Mouse (Mus musculus) neural tube, embryonic 14.5 days (tissue): ENCODE results near the gene Mab21l3. TPM values are rescaled to one million over a fixed set of nuclear protein-coding genes. Genes with fewer than 3 reads are reported as not detected.

Experiments
- ATAC-seq: fragments of 200-750 bp; cut with Nextera tagmentation; 2 replicates; pipeline ENCODE4 v1.8.0; 2017; ENCODE audit warnings: low read depth, mild to moderate bottlenecking, moderate TSS enrichment, moderate library complexity
- H3K27ac ChIP-seq: fragments of 300-500 bp; sonication (generic); 2 replicates; pipeline ENCODE4 v1.5.1; 2014; ENCODE audit warnings: low read depth, mild to moderate bottlenecking, control low read depth, low read length, moderate library complexity, mixed read lengths
- H3K27me3 ChIP-seq: fragments of 300-500 bp; sonication (generic); 2 replicates; pipeline ENCODE4 v1.6.1; 2014; ENCODE audit warnings: low read length; ENCODE audit not compliant: control insufficient read depth, insufficient read depth
- H3K36me3 ChIP-seq: fragments of 300-500 bp; sonication (generic); 2 replicates; pipeline ENCODE4 v1.6.1; 2014; ENCODE audit warnings: low read length, mixed read lengths; ENCODE audit not compliant: control insufficient read depth, insufficient read depth
- H3K4me1 ChIP-seq: fragments of 300-500 bp; sonication (generic); 2 replicates; pipeline ENCODE4 v1.6.1; 2014; ENCODE audit warnings: low read length; ENCODE audit not compliant: control insufficient read depth, insufficient read depth
- H3K4me2 ChIP-seq: fragments of 300-500 bp; sonication (generic); 2 replicates; pipeline ENCODE4 v1.6.1; 2014; ENCODE audit warnings: mild to moderate bottlenecking, low read depth, low read length, control low read depth
- H3K4me3 ChIP-seq: fragments of 300-500 bp; sonication (generic); 2 replicates; pipeline ENCODE4 v1.5.1; 2014; ENCODE audit warnings: low read depth, low read length, control low read depth, mixed read lengths
- H3K9ac ChIP-seq: fragments of 300-500 bp; sonication (generic); replicated peaks from 2 replicates; pipeline ENCODE4 v1.6.1; 2014; ENCODE audit warnings: low read depth, mild to moderate bottlenecking, control low read depth, low read length, mixed read lengths
- H3K9me3 ChIP-seq: fragments of 300-500 bp; sonication (generic); 2 replicates; pipeline ENCODE4 v1.6.1; 2016; ENCODE audit warnings: low read length; ENCODE audit not compliant: control insufficient read depth
- WGBS: fragments of 180-500 bp; shearing (Covaris S2); extraction: QIAGEN DNeasy Blood & Tissue Kit; methylation state at CpG from one replicate; pipeline ENCODE4 v1.1.7; 2014; 5-methylcytosine and 5-hydroxymethylcytosine counted together
- polyA plus RNA-seq: library from polyadenylated mRNA; unstranded; fragments of >200 nt; fragmentation: Nextera tagmentation; extraction: Ambion mirVana; gene quantifications from 2 replicates; pipeline ENCODE4 v1.2.1, GENCODE M21; 2014

Gene Mab21l3
- polyA plus RNA-seq = 0.12 TPM in 1 of 2 replicates, not detected in the other

- ATAC-seq = no peak
- Histone ChIP-seq H3K9me3 (no peaks in the 10 kb centered on the region), H3K4me1 (no peaks in the 10 kb centered on the region), H3K27ac (no peak within 1 kb of the TSS), H3K4me3 (no peak within 1 kb of the TSS), H3K9ac (no peak within 1 kb of the TSS), H3K27me3 (no peaks in the 10 kb centered on the region), H3K4me2 (no peak within 1 kb of the TSS), H3K36me3 (no peaks in the 10 kb centered on the region)
- 70% methylated on average over 5 of the region's 5 CpGs for WGBS
Measured at GRCm38 (mm10) chr3:101848816-101849215, at the start of gene Mab21l3. Gene Mab21l3, minus strand, starts transcription at chr3:101848959.

- no peak overlapping the region for H3K27ac ChIP-seq
- peak; percentile 63; the same call in 1 of the 2 replicates for ATAC-seq
Measured at GRCm38 (mm10) chr3:101897377-101897974, 48.7 kb upstream of the Mab21l3 start.

GRCm38 (mm10) chr3:101896893-101897292 is 48.1 kb upstream of the Mab21l3 start:
- Histone ChIP-seq H3K27ac (no peak overlapping the region), H3K9me3 (no peaks in the 10 kb centered on the region), H3K27me3 (no peaks in the 10 kb centered on the region), H3K4me3 (no peak overlapping the region), H3K36me3 (no peaks in the 10 kb centered on the region), H3K4me1 (no peaks in the 10 kb centered on the region; the same call in 1 of the 2 replicates), H3K9ac (no peak overlapping the region), H3K4me2 (no peak overlapping the region)
- 30% methylated on average over 9 of the region's 9 CpGs for WGBS
- peak; percentile 79 for ATAC-seq

More at GRCm38 (mm10) chr3:101897377-101897974, 48.7 kb upstream of the Mab21l3 start:
- Histone ChIP-seq H3K4me2 (no peak overlapping the region), H3K36me3 (no peaks in the 10 kb centered on the region), H3K4me1 (no peaks in the 10 kb centered on the region; the same call in 1 of the 2 replicates), H3K9me3 (no peaks in the 10 kb centered on the region), H3K9ac (no peak overlapping the region), H3K4me3 (no peak overlapping the region), H3K27me3 (no peaks in the 10 kb centered on the region)
- WGBS = 70% methylated on average over 15 of the region's 15 CpGs

- Histone ChIP-seq H3K27ac (no peak overlapping the region), H3K36me3 (no peaks in the 10 kb centered on the region), H3K27me3 (no peaks in the 10 kb centered on the region), H3K4me3 (no peak overlapping the region), H3K9ac (no peak overlapping the region), H3K4me2 (no peak overlapping the region), H3K4me1 (no peaks in the 10 kb centered on the region; the same call in 1 of the 2 replicates), H3K9me3 (no peaks in the 10 kb centered on the region)
- ATAC-seq = no peak; the same call in 1 of the 2 replicates
- 82% methylated on average over 7 of the region's 7 CpGs for WGBS
Measured at GRCm38 (mm10) chr3:101895376-101895910, 46.7 kb upstream of the Mab21l3 start.

- Histone ChIP-seq H3K36me3 (no peaks in the 10 kb centered on the region), H3K9ac (no peak overlapping the region), H3K4me1 (0 out of 2 replicates have a peak, but pooled peaks cover 3% of the 10 kb centered on the region), H3K27ac (no peak overlapping the region), H3K4me3 (no peak overlapping the region), H3K27me3 (no peaks in the 10 kb centered on the region), H3K4me2 (no peak overlapping the region), H3K9me3 (no peaks in the 10 kb centered on the region)
- whole genome bisulfite sequencing = 31% methylated on average over 3 of the region's 3 CpGs
- peak; percentile 65; the same call in 1 of the 2 replicates for ATAC-seq
Measured at GRCm38 (mm10) chr3:101885591-101885990, 36.8 kb upstream of the Mab21l3 start.

GRCm38 (mm10) chr3:101885041-101885440 is 36.3 kb upstream of the Mab21l3 start:
- H3K27me3 ChIP-seq = no peaks in the 10 kb centered on the region
- H3K9ac ChIP-seq = no peak overlapping the region
- WGBS = 40% methylated on average over 4 of the region's 4 CpGs
- H3K4me2 ChIP-seq = no peak overlapping the region
- H3K36me3 ChIP-seq = no peaks in the 10 kb centered on the region
- ATAC-seq = 0 out of 2 replicates have a peak, but pooled peaks have one; percentile 65
- H3K27ac ChIP-seq = no peak overlapping the region
- no peaks in the 10 kb centered on the region for H3K9me3 ChIP-seq
- no peak overlapping the region for H3K4me3 ChIP-seq
- H3K4me1 ChIP-seq = 0 out of 2 replicates have a peak, but pooled peaks cover 3% of the 10 kb centered on the region

- Histone ChIP-seq H3K4me3 (no peak overlapping the region), H3K4me2 (no peak overlapping the region), H3K36me3 (0 out of 2 replicates have a peak, but pooled peaks cover 8% of the 10 kb centered on the region), H3K9ac (no peak overlapping the region), H3K4me1 (0 out of 2 replicates have a peak, but pooled peaks cover 3% of the 10 kb centered on the region), H3K9me3 (no peaks in the 10 kb centered on the region), H3K27ac (no peak overlapping the region), H3K27me3 (no peaks in the 10 kb centered on the region)
- WGBS = 71% methylated on average over 3 of the region's 3 CpGs
- no peak for ATAC-seq
Measured at GRCm38 (mm10) chr3:101883902-101884301, 35.1 kb upstream of the Mab21l3 start.

GRCm38 (mm10) chr3:101881721-101882120 is 33.0 kb upstream of the Mab21l3 start:
- Histone ChIP-seq H3K4me2 (no peak overlapping the region), H3K27ac (no peak overlapping the region), H3K4me3 (no peak overlapping the region), H3K27me3 (no peaks in the 10 kb centered on the region), H3K4me1 (0 out of 2 replicates have a peak, but pooled peaks cover 3% of the 10 kb centered on the region), H3K36me3 (0 out of 2 replicates have a peak, but pooled peaks cover 8% of the 10 kb centered on the region), H3K9ac (no peak overlapping the region), H3K9me3 (no peaks in the 10 kb centered on the region)
- 79% methylated on average over 9 of the region's 9 CpGs for WGBS
- no peak for ATAC-seq

- Histone ChIP-seq H3K9ac (no peak overlapping the region), H3K27me3 (no peaks in the 10 kb centered on the region), H3K27ac (no peak overlapping the region), H3K4me1 (0 out of 2 replicates have a peak, but pooled peaks cover 3% of the 10 kb centered on the region), H3K4me2 (no peak overlapping the region), H3K36me3 (0 out of 2 replicates have a peak, but pooled peaks cover 8% of the 10 kb centered on the region), H3K4me3 (no peak overlapping the region), H3K9me3 (no peaks in the 10 kb centered on the region)
- ATAC-seq = no peak; the same call in 1 of the 2 replicates
- 74% methylated on average over 6 of the region's 6 CpGs for WGBS
Measured at GRCm38 (mm10) chr3:101880818-101881217, 32.1 kb upstream of the Mab21l3 start.
